Mouse (Mus musculus) liver, embryonic 16.5 days (tissue): ENCODE measurements at regions not wholly inside any gene's neighbourhood (a gene's known extent, or its start where the extent isn't known, plus 50 kb on each side); places are given as distances from the start of the nearest gene placed in this dataset.

Experiments
- ATAC-seq: fragments of 200-750 bp; cut with Nextera tagmentation; 2 replicates; pipeline ENCODE4 v1.8.0; 2017; ENCODE audit warnings: low read depth, mild to moderate bottlenecking, moderate number of reproducible peaks, moderate library complexity
- H3K27ac ChIP-seq: fragments of 300-500 bp; sonication (generic); 2 replicates; pipeline ENCODE4 v1.5.1; 2014; ENCODE audit warnings: mild to moderate bottlenecking, low read length
- H3K27me3 ChIP-seq: fragments of 300-500 bp; sonication (generic); 2 replicates; pipeline ENCODE4 v1.6.1; 2014; ENCODE audit warnings: low read depth, low read length, mixed read lengths; ENCODE audit not compliant: control insufficient read depth, insufficient read depth
- H3K36me3 ChIP-seq: fragments of 300-500 bp; sonication (generic); 2 replicates; pipeline ENCODE4 v1.6.1; 2014; ENCODE audit warnings: mild to moderate bottlenecking; ENCODE audit not compliant: control insufficient read depth, insufficient read depth
- H3K4me1 ChIP-seq: fragments of 300-500 bp; sonication (generic); 2 replicates; pipeline ENCODE4 v1.6.1; 2014; ENCODE audit warnings: low read depth, low read length, mixed read lengths; ENCODE audit not compliant: control insufficient read depth
- H3K4me2 ChIP-seq: fragments of 300-500 bp; sonication (generic); 2 replicates; pipeline ENCODE4 v1.6.1; 2014; ENCODE audit warnings: low read depth, low read length, mixed read lengths
- H3K4me3 ChIP-seq: fragments of 300-500 bp; sonication (generic); 2 replicates; pipeline ENCODE4 v1.5.1; 2014; ENCODE audit warnings: low read depth, mild to moderate bottlenecking, low read length
- H3K9ac ChIP-seq: fragments of 300-500 bp; sonication (generic); 2 replicates; pipeline ENCODE4 v1.6.1; 2014; ENCODE audit warnings: low read depth, low read length
- H3K9me3 ChIP-seq: fragments of 300-500 bp; sonication (generic); replicated peaks from 2 replicates; pipeline ENCODE4 v1.6.1; 2016; ENCODE audit warnings: low read length; ENCODE audit not compliant: control insufficient read depth
- WGBS: fragments of 180-500 bp; shearing (Covaris S2); extraction: QIAGEN DNeasy Blood & Tissue Kit; methylation state at CpG from one replicate; pipeline ENCODE4 v1.1.7; 2014; ENCODE audit not compliant: insufficient replicate concordance; 5-methylcytosine and 5-hydroxymethylcytosine counted together

DNA sequence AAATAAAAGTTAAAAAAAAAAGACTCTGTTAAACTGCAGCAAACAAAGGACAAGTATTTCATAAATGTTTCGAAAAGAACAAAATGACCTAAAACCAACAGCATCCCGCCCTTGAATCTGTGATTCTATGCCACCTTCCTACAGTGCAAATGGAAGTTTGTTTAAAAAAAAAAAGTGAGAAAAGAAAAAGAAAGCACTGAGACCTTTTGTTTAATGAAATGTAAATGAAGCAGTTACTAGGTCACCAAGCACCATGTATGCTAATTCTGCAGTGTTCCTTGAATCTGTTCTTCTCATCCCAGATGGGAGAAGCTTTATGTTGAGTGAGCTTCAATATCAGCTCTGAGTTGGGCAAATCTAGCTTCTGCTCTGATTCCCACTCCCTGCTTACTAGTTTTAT, 64.8 kb downstream of the Dnajb9 start:
- no peak overlapping the region for H3K9ac ChIP-seq
- no peak overlapping the region for H3K4me3 ChIP-seq
- no peak for ATAC-seq
- no peak overlapping the region for H3K4me2 ChIP-seq
- 56% methylated on average over 2 of the region's 2 CpGs for WGBS
- no peaks in the 10 kb centered on the region for H3K9me3 ChIP-seq
- no peaks in the 10 kb centered on the region for H3K4me1 ChIP-seq
- no peaks in the 10 kb centered on the region for H3K27me3 ChIP-seq
- H3K27ac ChIP-seq, result no peak overlapping the region
- H3K36me3 ChIP-seq, result no peaks in the 10 kb centered on the region

DNA sequence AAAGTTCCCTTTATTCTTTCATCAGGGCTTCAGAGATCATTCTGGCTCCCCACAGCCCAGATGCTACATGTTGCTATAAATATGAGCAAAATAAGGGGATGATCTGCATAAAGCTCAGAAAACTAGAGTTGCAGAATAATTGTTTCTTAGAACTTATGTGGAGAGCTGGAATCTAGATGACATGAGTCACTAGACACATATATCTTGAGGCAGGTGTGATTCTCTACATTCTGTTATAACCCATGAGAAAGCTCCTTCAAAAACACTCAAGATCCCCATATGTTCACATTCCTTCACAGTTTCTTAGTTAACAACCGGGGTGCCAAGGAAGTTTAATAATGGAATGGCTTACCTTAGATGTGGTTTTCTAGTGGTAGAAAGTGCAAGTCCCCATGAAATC, 71.1 kb downstream of the Dnajb9 start:
- no peak overlapping the region for H3K4me3 ChIP-seq
- H3K27ac ChIP-seq, result no peak overlapping the region
- 53% methylated on average over 1 of the region's 1 CpGs for WGBS
- H3K27me3 ChIP-seq, result no peaks in the 10 kb centered on the region
- H3K9ac ChIP-seq, result no peak overlapping the region
- no peak overlapping the region for H3K4me2 ChIP-seq
- ATAC-seq, result no peak
- H3K9me3 ChIP-seq, result no peaks in the 10 kb centered on the region
- no peaks in the 10 kb centered on the region for H3K36me3 ChIP-seq
- H3K4me1 ChIP-seq, result no peaks in the 10 kb centered on the region

DNA sequence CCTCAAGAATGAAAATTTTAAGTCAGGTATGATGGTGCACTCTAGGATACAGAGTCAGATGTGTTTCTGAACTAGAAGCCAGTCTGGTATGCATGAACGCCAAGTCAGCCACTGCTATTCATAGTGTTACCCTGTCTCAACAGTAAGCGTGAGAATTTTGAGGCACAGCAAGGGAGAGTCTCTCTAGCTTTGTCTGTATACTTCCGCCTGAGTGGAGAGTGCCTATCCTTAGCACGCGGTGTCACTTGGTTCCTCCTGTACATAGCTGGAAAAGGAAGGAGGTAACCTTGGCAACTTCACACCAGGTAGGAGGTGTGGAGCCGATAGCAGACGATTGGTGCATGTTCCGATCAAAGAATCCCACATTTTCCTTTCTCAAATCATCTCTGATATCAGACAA, 81.3 kb downstream of the Dnajb9 start:
- H3K27ac ChIP-seq, result no peak overlapping the region
- H3K36me3 ChIP-seq, result no peaks in the 10 kb centered on the region
- H3K27me3 ChIP-seq, result no peaks in the 10 kb centered on the region
- H3K4me2 ChIP-seq, result no peak overlapping the region
- no peak for ATAC-seq
- no peaks in the 10 kb centered on the region for H3K9me3 ChIP-seq
- WGBS, result 78% methylated on average over 8 of the region's 8 CpGs
- H3K4me3 ChIP-seq, result no peak overlapping the region
- H3K9ac ChIP-seq, result no peak overlapping the region
- H3K4me1 ChIP-seq, result no peaks in the 10 kb centered on the region

DNA sequence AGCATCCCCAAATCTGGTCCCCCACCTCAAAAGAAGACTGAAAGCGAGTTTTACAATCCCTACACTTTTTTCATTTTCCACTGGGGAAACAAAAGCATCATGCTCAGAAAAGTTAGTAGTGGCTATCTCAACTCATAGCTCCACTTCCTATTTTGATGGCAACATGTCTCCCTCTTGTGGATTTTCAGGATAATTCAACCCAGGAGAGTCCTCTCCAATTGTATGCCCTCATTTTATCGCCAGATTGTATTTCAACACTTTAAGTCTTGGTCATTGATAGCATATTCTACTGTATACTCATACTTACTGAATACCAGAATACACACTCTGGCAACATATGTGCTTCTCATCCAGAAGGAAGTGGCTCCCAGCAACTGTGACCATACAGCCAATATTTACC, 105.0 kb downstream of the Dnajb9 start:
- WGBS, result 34% methylated on average over 2 of the region's 2 CpGs

DNA sequence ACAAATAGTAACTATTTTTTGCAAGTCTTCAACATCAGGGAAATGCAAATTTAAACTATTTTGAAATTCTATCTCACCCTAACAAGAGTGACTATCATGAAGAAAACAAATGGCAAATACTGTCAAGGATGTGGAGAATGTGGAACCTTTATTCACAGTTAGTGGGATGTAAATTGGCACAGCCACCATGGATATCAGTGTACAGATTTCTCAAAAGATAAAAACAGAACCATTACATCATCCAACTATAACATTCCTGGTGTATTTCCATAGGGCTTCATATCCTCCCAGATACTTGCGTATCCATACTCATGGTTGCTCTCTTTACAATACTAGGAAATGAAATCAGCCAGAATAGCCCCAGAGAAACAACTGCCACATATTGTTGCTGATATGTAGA, 110.9 kb downstream of the Dnajb9 start:
- Histone ChIP-seq H3K36me3 (no peaks in the 10 kb centered on the region), H3K27ac (no peak overlapping the region), H3K4me3 (no peak overlapping the region), H3K9ac (no peak overlapping the region), H3K4me1 (no peaks in the 10 kb centered on the region), H3K27me3 (no peaks in the 10 kb centered on the region), H3K4me2 (no peak overlapping the region), H3K9me3 (no peaks in the 10 kb centered on the region)
- WGBS, result 69% methylated on average over 1 of the region's 1 CpGs
- no peak for ATAC-seq

More for the DNA sequence above, 105.0 kb downstream of the Dnajb9 start:
- Histone ChIP-seq H3K4me3 (no peak overlapping the region), H3K9me3 (no peaks in the 10 kb centered on the region), H3K4me2 (no peak overlapping the region), H3K36me3 (no peaks in the 10 kb centered on the region), H3K27ac (no peak overlapping the region), H3K9ac (no peak overlapping the region), H3K27me3 (no peaks in the 10 kb centered on the region), H3K4me1 (no peaks in the 10 kb centered on the region)
- ATAC-seq, result no peak

DNA sequence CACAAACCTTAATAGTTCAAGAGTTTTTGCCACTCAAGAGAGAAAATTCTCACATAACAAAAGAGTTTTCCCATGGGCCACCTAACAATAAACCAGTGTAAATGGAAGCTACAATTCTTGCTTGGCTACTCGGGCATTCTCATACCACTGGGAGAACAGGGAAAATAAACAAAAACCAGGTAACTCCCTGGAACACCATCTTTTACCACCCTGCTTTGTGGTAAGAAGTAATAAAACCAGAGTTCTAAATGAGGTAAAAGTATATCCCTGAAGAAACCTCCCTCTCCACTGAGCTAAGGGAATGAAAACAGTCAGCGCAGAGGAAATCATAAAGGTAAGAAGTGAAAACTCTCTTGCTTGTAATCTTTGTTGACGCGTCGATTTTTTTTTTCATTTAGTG, 138.4 kb downstream of the Dnajb9 start:
- 70% methylated on average over 5 of the region's 5 CpGs for WGBS
- H3K36me3 ChIP-seq, result no peaks in the 10 kb centered on the region
- no peak overlapping the region for H3K4me3 ChIP-seq
- H3K9ac ChIP-seq, result no peak overlapping the region
- no peak for ATAC-seq
- no peak overlapping the region for H3K27ac ChIP-seq
- no peaks in the 10 kb centered on the region for H3K9me3 ChIP-seq
- H3K4me1 ChIP-seq, result no peaks in the 10 kb centered on the region
- H3K27me3 ChIP-seq, result no peaks in the 10 kb centered on the region
- no peak overlapping the region for H3K4me2 ChIP-seq

DNA sequence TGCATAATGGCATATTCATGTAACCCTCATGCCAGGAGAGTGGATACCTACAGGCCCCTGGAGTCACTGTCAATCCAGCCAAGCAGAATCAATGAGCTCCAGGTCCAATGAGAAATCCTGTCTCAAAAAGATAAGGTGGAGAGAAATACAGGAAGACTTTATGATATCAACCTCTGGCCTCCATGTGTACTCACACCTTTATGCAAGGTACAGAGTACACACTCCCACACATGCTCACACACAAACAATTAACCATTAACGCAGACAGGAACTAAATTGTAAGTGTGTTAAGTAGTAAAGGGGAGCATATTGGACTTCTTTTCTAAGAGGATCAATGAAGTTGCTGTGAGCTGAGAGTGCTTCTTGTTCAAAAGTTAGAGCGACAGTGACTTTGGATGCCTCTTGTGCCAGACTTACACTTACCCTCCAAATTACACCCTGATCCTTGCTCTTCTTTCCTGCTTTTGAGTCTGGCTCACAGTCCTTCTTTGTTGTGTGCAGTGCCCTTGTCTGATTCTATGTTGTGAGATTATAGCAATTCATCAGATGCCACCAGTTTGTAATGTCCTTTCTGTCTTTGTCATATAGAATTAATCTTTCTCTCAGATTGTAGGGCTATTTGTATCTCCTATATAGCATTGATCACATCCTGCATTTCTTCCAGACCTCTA, 153.5 kb downstream of the Dnajb9 start:
- peak; percentile 64 for ATAC-seq
- 61% methylated on average over 2 of the region's 2 CpGs for WGBS

DNA sequence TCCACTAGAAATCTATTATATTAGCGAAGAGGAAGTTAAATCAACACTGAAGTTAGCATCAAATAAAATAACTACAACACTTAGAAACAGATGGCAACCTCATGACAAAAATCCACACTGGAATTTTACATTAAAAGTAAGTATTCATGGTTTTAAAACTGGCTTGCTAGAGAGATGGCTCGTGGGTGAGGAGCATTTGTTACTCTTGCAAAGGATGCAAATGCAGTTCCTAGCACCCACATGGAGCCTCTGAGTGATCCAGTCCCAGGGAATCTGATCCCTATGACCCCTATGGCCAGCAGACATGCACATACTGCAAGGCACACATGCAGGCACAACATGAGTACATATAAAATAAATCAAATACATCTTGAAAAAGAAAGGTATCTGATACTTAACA, 164.3 kb downstream of the Dnajb9 start:
- no peaks in the 10 kb centered on the region for H3K9me3 ChIP-seq
- H3K27ac ChIP-seq, result no peak overlapping the region
- H3K36me3 ChIP-seq, result no peaks in the 10 kb centered on the region
- no peak overlapping the region for H3K9ac ChIP-seq
- H3K4me3 ChIP-seq, result no peak overlapping the region
- 39% methylated on average over 2 of the region's 2 CpGs for WGBS
- H3K4me1 ChIP-seq, result no peaks in the 10 kb centered on the region
- no peaks in the 10 kb centered on the region for H3K27me3 ChIP-seq
- ATAC-seq, result no peak
- no peak overlapping the region for H3K4me2 ChIP-seq

More for the DNA sequence above, 153.5 kb downstream of the Dnajb9 start:
- H3K36me3 ChIP-seq, result no peaks in the 10 kb centered on the region
- no peak overlapping the region for H3K4me3 ChIP-seq
- no peak overlapping the region for H3K27ac ChIP-seq
- no peak overlapping the region for H3K4me2 ChIP-seq
- H3K9ac ChIP-seq, result no peak overlapping the region
- H3K4me1 ChIP-seq, result no peaks in the 10 kb centered on the region
- no peaks in the 10 kb centered on the region for H3K9me3 ChIP-seq
- no peaks in the 10 kb centered on the region for H3K27me3 ChIP-seq

DNA sequence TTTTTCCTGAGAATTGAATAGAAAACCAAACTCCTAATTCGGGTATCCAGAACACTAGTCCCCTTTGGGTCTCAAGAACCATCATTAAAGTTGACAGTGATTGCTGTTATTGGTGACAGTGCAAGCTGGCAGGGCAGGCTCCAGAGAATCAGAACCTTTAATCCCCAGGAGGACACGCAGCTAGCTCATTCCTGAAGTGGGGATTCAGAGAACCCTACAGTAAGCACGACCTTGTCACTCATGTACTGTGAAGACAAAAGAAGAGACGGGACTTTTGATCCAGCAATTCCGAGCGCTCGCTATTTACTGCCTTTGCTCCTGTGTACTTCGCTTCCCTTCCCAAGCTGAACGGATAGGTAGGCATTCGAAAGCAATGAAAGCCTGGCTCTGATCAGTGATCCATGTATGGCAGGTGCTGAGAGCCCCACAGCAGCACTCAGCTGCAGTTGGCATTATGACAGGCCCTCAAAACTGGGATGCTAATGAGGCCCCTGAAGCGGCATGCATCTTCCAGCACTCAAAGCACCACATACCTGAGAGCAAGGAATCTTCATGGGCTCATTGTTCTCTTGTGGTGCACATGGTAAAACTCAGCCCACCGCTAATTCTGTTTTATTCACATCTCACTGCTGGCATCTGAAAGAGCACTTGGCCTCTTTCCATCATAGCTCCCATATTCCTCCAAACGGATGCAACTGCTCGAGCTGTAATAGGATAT, 165.6 kb downstream of the Dnajb9 start:
- ATAC-seq, result no peak
- no peaks in the 10 kb centered on the region for H3K4me1 ChIP-seq
- H3K4me3 ChIP-seq, result no peak overlapping the region
- WGBS, result 59% methylated on average over 14 of the region's 14 CpGs
- no peak overlapping the region for H3K9ac ChIP-seq
- no peaks in the 10 kb centered on the region for H3K36me3 ChIP-seq
- H3K27ac ChIP-seq, result no peak overlapping the region
- no peaks in the 10 kb centered on the region for H3K9me3 ChIP-seq
- H3K4me2 ChIP-seq, result no peak overlapping the region
- H3K27me3 ChIP-seq, result no peaks in the 10 kb centered on the region
